Mouse (Mus musculus) adrenal gland, postnatal 10 days (tissue): ENCODE measurements around the gene Sergef. TPM values are rescaled to one million over a fixed set of nuclear protein-coding genes. Genes with fewer than 3 reads are reported as not detected.

ENCODE experiments used
- DNase-seq: peaks from one replicate; pipeline ENCODE4 v3.0.0; 2021; ENCODE audit warnings: mixed read lengths
- total RNA-seq, 2 experiments: library from RNA; stranded (reverse); gene quantifications; 2 replicates each; pipeline ENCODE4 v1.2.3; 2021

The Sergef gene
- total RNA-seq, 2 experiments from 2014 or later = 9.7 to 14.4 TPM

DNA sequence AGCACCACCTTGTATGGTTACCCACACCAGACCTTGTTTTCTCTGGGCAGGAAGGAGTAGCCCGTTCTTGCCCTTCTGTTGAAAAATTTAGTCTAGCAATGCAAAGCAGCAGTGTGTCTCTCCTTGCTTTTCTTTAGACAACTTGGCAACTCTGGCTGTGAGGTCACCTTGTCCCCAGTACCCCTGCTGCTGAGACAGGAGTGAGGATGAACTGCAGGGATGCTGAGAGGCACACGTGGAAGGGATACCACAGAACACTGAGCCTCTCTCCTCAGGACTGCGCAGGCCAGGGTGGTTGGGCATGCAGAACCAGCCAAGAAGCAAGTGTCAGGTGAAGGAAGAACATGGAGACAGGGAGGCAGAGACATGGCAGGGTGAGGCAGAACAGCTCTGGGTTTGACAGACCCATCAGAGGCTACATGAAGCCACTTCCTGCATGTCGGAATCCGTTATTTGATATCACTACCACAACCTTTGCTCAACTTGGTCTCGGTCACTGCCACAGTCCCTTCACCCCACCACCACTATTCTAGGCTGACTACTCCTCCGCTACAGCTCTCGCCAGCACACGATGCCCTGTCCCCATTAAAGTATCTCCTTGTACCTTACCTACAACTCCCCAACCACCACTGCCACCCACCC, 103.0 kb downstream of the Sergef start:
- DNase-seq = no peak

DNA sequence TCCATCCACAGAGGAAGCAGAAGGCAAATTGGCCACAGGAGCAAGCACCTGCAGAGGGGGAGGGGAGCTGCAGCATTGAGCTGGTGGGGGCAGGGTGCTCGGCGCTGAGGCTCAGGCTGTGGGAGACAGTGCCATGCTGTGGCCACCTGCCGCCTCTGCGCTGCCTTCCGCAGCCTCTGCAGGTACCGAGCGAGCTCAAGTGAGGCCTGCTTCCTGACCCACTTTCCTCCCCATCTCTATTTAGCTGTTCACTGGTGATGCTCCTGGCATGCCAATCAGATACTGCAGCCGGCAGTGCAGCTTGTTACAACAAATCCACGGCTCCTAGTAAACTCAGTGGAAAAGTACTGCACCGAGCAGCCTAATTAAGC, 104.2 kb downstream of the Sergef start:
- DNase-seq = peak; percentile 46

DNA sequence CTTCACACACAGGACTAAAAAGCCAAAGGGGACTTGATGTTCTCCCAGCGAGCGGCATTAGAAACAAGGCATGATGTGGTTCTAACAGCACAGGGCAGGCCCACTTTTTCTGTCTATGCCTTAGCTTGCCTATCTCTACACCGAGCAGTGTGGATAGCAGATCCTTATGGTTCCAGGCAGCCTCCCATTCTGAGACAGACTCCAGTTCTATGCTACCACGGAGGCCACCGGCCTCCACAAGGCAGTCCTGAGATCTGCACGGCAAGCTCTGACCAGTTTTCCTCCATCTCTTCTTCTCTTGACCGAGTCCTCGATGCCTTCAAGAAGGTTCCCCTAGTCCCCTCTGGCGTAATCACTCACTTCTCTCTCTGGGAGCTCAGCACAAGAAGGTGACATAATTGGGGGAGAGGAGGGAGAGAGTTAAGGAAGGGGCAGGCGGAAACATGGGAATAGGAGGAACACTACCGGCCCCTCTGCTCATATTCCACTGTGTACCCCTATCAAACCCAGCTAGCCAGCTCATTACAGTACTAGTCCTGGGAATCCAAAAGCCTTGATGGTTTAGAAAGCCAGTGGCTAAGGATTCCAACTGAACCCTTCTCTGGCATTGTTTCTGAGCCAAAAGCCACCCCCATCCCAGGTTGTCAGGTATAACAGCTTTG, 104.7 kb downstream of the Sergef start:
- no peak for DNase-seq

DNA sequence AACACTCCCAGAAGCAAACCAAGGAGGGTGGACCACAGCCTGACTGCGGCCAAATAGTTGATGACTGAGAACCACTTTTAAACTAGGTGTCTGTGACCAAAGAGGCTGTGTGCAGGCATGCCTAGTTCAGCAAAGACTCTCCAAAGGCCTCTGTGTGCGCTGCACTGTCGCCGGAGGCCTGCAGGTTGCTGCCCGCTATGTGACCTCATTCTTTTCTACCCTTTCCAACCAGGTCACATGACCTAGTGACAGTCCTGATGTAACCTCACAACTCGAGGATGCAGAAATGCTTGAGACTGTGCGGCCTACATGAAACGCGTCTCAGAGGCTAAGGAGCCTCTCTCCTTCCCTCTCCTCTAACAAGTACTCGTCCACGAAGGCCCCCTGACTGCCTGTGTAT, 106.1 kb downstream of the Sergef start:
- DNase-seq = no peak

DNA sequence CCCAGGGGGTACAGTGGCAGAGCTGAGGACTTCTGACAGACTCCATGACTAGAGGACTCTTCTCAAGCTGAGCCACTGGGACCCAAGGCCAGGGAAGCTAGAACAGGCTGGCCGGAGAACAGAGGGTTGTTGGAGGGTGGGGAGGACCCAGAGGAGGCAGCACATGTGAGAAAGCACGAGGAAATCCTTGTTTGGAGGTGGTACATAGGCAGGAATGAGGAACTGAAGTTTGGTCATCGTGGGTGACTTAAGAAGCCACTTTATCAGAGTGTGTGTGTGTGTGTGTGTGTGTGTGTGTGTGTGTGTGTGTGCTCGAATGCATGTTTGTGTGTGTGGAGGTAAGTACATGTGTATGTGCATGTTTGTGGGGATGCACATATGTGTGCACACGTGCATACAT, 108.3 kb downstream of the Sergef start:
- DNase-seq = no peak

DNA sequence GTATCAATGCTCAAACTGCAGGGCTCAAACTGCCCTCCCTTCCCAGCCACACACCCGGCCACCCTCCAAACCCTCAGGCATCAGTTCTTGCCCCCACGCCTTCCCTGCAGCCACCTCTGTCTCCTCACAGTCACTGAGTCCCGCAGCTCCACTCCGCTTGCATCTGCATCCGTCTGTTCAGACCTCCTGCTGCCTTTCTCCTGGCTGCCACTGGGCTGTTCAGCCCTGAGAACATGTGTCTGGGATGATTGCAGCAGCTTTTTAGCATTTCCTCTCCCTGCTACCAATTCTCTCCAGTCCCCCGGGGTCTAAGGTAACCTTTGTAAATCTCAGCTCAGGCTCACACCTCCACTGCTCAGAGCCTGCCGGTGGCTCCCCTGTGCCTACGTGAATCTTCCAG, 109.7 kb downstream of the Sergef start:
- no peak for DNase-seq

DNA sequence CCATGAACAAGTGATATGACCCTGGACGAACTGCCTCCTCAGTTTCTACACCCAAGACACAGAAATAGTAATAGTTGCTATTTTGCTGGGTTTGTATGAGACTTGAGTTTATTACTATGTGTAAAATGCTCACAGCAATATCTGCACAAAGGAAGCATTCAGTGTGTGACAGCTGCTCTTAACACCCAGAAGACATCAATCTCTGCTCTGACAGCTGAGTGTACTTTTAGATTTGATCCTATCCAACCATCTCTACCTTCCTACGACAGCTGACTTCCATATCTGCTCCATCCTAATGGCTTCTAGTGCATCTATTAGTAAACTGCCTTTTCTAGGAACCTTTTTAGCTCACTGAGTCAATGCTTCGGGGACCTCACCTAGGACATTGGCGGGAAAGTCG, 110.3 kb downstream of the Sergef start:
- DNase-seq = no peak

DNA sequence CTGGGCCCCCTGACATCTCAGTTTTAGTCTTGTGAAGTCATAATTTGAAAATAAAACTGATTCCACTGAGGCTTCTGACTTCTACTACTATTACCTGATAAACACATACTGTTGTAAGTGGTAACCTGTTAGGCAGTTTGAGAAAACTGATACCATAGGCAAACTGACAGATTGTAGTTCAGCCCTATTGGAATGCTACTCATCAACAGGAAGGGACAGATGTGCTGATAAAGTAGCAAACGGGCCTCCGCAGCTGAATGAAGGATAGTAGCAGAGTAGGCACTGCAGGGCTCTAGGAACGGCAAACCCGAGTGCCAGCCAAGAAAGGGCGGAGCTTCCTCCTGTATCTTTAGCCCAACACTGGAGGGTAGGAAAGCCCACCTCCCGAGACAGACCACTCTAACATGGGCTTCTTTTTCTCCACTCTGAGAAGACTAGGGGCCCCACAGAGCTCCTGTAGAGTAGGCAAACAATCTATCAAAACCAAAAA, 112.9 kb downstream of the Sergef start:
- no peak for DNase-seq

DNA sequence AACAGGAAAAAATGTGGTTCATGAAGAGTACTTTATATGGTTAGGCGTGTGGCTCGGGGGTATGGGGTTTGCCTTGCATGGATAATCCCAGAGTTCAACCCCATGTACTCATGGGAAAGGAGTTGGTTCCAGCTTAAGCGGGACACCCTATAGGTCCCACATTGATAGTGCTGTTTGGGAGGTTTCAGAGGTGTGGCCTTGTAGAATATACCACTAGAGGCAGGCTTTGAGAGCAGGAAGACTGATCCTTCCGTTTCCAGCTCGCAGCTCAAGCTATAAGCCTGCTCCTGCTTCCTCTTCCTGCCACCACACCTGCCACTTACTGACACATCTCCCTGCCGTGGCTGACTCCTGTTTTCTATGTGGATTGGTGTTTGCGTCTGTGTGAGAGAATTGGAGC, 116.4 kb downstream of the Sergef start:
- no peak for DNase-seq

DNA sequence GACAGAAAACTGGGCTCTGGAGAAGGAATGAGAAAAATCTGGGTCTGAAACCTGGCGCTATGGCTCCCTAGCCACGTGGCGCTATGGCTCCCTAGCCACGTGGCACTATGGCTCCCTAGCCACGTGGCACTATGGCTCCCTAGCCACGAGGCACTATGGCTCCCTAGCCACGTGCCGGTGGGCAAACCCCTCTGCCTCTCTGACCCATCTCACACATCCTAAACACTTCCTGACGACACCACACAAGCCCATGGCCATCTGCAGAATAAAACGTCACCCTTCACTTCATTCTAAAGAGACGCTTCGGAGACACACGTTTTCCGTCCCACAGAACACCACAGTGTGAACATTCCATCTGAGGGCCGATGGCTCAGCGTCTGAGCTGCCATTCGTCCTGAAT, 117.8 kb downstream of the Sergef start:
- no peak for DNase-seq

DNA sequence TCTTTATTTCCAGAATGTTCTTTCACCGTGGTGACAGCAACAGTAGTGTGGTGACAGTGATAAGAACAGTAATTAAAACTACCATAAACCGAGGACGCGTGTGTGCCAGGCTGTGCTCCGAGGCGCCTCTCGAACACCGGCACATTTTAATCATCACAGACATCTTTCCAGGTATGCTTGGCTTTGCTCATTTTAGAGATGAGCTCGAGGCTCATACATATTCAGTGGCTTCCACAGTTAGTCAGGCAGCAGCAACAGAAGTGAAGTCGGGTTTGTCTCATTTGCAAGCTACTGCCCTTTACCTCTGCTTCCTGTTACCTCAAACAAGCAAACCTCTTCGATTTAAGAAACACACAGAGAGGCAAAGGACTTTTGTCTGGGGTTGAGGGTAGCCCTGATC, 120.5 kb downstream of the Sergef start:
- no peak for DNase-seq

DNA sequence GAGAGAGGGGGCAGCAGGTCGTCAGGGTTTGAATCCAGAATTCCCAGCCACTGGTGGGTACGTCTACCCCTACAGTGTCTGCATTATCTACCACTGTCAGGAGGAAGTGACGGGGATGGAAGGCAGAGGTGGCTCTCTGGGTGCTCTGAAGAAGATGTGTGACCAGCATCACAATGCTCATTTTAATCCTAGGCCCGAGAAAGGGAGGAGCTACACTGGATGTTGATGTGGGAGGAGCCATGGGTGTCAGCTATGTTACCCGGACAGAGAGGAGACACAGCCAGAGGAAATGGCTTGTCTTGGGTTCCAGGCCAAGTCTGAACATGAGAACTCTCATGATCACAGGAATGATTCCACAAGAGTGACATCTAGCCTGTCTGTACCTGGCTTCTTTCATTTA, 122.4 kb downstream of the Sergef start:
- DNase-seq = no peak

DNA sequence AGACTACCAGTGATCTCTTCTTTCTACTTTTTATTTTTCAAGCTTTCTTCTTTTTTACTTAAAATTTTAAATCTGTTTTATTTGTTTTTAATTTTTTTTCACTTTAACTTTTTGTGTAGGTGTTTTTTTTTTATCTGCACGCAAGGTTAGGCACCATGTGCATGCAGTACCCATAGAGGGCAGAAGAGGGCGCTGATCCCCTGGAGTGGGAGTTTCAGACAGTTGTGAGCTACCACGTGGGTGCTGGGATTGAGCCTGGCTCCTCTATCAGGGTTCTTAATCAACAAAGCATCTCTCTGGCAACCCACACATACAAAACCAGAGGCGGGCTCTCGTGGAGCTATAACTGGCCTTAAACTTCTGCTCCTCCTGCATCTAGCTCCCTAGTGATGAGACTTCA, 123.6 kb downstream of the Sergef start:
- DNase-seq = no peak

DNA sequence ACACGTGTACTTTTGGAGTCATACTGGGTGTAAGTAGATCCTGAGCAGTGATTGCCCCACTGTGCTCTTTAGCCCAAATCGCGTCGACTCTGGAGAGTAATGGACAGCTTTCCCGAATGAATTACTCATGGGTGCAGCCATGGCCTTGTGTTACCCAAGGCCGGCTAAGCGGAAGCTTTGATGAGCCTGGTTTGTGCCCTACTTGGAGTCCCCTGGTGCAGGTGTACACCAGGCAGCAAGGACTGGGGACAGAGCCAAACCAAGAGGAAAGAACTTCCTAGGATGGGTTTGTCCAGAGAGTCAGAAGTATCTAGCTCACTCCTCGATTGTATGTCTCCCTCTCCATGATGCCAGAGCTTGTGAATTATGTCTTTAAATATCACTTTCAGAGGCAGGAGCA, 124.6 kb downstream of the Sergef start:
- peak; percentile 29 for DNase-seq

DNA sequence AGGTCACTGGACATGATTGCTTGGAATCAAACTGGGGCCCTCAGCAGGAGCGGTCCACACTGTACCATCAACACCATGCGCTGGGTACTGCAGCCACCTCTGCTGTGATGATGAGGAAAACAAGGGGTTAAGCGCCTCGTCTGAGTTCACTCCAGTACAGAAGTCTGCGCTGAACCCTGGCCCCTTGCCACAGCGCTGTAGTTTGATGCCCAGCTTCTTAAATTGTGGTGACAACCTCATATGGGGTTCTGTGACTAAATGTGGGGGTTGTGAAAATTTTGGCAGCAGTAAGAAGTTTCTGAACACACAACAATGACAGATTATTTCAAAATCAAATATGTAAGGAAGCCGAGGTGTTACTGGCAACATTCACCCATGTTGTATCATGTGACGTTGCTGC, 126.0 kb downstream of the Sergef start:
- no peak for DNase-seq

DNA sequence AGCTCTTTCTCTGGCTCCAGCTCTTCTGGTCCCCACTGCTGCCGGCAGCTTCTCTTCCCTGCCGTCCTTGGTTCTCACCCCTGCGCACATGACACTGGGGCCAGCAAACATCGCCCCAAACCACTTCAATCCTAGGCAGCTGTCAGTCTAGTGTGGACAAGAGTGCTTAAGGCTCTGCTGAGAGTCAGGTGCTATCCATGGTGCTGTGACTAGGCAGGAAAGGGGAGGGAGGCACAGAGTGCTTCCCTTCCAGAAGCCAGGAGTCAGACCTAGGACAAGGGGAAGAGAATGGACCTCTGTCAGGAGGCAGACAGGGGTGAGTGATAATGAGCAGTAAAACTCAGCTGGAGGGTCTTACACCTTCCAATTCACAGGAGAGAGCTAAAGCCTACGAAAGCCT, 126.8 kb downstream of the Sergef start:
- no peak for DNase-seq

DNA sequence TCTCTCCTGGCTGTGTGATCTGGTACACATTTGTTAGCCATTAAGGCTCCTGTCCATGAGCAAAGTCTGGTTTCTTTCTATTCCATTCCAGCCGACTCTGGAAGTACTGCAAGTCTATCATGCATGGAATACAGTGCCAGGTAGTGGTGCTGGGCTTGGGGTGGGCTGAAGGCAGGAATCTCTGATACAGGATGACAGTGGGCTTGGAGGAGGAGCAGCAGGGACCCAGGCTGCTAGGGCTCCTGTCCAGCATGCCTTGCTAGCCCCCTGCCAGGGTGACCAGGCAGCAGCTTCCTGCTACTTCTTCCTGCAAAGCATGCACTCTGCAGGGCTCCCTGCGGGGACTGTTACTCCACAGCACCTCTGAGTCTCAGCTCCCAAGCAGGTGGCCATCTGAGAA, 128.8 kb downstream of the Sergef start:
- DNase-seq = no peak

DNA sequence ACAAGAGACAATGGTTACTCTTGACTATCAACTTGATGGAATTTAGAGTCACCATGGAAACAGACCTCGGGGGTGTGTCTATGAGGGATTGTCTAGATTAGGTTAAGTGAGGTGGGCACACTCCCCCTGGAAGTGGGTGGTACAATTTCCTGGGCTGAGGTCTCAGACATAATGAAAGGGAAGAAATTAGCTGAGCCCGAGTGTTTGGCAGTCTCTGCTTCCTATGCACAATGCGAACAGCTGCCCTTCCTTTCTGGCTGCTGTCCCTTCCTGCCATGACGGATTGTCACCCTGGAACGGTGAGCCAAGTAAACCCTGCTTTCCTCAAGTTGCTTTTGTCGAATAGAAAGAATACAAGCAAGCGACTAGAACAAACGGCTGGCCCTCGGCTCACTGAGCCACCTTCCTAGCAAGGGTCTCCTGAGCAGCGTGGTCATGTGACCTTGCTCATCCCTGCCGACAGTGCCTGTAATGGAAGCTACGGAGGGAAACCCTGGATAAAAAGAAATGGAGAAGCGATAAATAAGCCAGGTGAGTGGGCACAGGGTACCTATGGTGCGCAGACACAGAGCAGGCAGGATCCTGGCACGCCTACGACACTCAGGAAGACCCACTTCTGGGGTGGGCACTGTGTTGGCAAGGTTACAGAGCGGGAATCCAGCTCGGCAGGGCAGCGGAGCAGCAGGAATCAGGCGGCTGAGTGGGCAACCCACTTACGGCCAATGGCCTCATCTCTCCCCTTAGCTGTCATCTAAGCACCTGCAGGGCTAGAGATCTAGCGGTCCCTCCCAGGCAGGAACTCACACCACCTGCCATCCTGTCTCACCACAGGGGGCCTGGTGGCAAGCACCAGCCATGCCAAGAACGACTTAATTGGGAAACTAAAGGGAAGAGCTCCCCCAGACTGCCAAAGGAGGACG, 130.0 kb downstream of the Sergef start:
- DNase-seq = no peak

DNA sequence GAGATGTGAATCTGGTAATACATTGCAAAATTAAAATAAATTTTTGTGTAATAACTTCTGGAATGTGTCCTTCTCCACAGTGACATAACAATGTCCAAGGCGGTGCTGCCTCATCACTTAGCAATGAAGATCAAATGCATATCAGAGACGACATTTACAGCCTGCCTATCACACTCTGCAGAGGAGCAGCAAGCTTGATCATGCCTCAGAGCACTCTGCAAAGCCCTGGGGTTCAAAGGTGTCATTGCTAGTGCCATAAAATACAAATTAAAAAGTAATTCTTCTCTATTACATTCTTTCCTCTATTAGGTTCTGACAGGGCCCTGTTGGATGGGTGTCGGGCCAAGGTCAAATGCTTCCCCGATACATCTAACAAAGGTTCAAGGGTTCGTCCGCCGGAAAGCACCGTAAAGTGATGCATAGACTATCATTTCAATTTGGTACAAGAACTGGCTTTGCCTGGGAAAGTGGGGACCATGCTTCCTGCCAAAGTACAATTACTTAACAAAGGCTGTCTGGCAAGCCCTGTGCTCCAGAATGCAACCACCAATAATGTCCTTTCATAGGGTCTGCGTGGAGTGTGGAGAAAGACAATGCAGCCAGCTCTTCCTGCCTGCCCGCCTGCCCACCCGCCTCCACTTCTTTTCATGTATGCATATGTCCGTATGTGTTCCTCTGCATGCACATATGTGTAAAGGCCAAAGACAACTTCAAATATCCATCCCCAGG, 130.9 kb downstream of the Sergef start:
- DNase-seq = no peak

DNA sequence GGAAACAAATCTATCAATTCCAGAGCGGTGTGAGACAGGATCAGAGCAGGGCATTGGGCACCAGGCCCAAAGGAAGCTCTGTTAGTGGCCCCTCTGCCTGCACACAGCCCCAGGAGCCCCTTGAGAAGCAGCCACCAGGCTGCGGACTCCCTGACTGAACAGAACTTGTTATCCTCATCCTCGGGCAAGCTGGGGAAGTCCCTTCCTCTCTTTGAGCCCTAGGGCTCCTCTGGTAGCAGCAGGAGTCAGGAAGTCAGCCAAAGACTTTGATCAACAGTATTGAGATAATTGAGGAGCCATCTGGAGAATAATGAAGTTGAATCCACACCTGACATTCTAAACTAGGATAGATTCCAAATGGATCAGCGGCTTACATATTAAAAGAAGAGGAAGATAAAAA, 135.4 kb downstream of the Sergef start:
- DNase-seq = no peak

DNA sequence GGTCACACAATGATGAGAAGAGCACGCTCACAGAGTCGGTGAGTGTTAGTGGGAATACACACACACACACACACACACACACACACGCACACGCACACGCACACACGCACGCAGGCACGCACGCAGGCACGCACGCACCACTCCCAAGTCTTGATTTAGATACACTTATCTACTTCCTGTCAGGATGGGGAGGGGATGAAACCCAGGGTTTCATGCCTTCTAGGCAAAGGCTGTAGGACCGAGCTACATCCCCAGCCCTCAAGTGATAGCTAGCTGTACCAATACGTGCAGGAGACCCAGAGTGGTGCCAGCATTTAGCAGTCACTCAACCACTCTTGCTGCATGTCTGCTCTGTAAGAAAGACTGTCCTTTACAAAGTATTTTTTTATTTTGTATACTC, 137.0 kb downstream of the Sergef start:
- DNase-seq = no peak

DNA sequence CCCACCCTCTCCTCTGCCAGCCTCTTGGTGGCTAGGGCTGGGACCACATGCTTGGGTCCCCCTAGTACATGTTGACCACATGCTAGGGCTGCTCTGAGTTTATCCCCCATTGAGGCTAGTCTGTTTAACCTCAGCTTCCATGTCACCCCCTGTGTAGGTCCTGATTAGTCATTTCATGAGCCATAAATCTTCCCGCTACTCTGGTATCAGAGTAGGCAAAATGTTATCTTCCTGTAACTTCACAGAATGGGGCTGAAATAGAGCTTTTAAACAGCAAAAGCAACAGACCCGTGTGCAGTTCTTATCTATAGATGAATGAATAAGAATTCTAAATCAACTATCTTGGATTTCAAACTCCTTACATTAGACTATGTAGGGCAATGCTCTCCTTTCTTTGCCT, 138.1 kb downstream of the Sergef start:
- no peak for DNase-seq

DNA sequence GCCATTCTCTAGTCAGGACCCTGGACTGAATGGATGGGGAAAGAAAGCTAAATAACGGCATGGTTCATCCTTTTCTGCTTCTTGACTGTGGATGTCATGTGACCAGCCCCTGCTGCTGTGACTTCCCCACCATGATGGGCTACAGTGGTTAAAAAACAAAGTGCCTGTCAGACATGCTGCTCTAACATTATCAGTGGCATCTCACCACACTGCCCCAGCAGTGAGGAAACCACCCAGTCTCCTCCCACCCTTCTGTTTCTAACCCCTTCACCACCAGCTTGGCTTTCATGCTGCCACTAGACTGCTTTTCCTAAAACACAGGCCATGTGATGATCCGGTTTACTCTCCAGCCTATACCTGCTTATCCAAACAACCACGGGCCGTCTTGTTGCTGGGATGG, 140.0 kb downstream of the Sergef start:
- no peak for DNase-seq
